Mouse (Mus musculus) midbrain, embryonic 12.5 days (tissue): ENCODE results near the gene Sod1. TPM values are rescaled to one million over a fixed set of nuclear protein-coding genes. Genes with fewer than 3 reads are reported as not detected.
A peak's percentile ranks its signal among the peaks of the same experiment; 100 is the strongest.

Source experiments
- ATAC-seq: fragments of 200-750 bp; cut with Nextera tagmentation; 2 replicates; pipeline ENCODE4 v1.8.0; 2017; ENCODE audit warnings: low read depth, moderate TSS enrichment, moderate library complexity; ENCODE audit not compliant: low FRiP score
- H3K27ac ChIP-seq: fragments of 300-500 bp; sonication (generic); replicated peaks from 2 replicates; pipeline ENCODE4 v1.5.1; 2016; ENCODE audit warnings: mild to moderate bottlenecking
- H3K27me3 ChIP-seq: fragments of 300-500 bp; sonication (generic); 2 replicates; pipeline ENCODE4 v1.6.1; 2016; ENCODE audit warnings: mild to moderate bottlenecking
- H3K36me3 ChIP-seq: fragments of 300-500 bp; sonication (generic); 2 replicates; pipeline ENCODE4 v1.6.1; 2016
- H3K4me1 ChIP-seq: fragments of 300-500 bp; sonication (generic); 2 replicates; pipeline ENCODE4 v1.6.1; 2016
- H3K4me2 ChIP-seq: fragments of 300-500 bp; sonication (generic); replicated peaks from 2 replicates; pipeline ENCODE4 v1.6.1; 2016; ENCODE audit warnings: mild to moderate bottlenecking, moderate library complexity
- H3K4me3 ChIP-seq: fragments of 300-500 bp; sonication (generic); 2 replicates; pipeline ENCODE4 v1.5.1; 2016; ENCODE audit warnings: mild to moderate bottlenecking
- H3K9ac ChIP-seq: fragments of 300-500 bp; sonication (generic); replicated peaks from 2 replicates; pipeline ENCODE4 v1.6.1; 2016; ENCODE audit warnings: mild to moderate bottlenecking, moderate library complexity
- H3K9me3 ChIP-seq: fragments of 300-500 bp; sonication (generic); 2 replicates; pipeline ENCODE4 v1.6.1; 2016; ENCODE audit warnings: mild to moderate bottlenecking
- WGBS: fragments of 180-500 bp; shearing (Covaris S2); methylation state at CpG from one replicate; pipeline ENCODE4 v1.1.7; 2016; 5-methylcytosine and 5-hydroxymethylcytosine counted together
- polyA plus RNA-seq: library from polyadenylated mRNA; unstranded; fragments of >200 nt; fragmentation: Nextera tagmentation; extraction: Ambion mirVana; gene quantifications from 2 replicates; pipeline ENCODE4 v1.2.1, GENCODE M21; 2016

Gene Sod1
- polyA plus RNA-seq, 1 experiment from 2014 or later = 759 TPM

DNA sequence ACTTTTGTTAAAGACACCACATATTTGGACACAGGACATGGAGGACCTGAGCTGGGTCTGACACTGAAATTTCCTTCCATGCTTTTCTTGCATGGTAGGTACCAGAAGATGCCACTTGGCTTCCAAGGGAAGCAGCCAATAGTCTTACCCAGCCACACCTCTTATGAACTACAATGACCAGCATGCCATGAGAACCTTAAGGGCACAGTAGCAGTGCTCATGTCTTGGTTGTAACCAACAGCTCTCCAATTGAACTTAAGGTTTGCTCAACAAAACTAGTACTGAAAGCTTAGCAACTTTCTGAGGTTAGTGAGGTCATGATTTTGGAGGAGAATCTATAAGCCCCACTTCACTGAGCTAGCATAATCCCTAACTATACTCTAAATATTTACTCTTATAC is 26.8 kb upstream of the Sod1 start:
- ATAC-seq = no peak
- Histone ChIP-seq H3K36me3 (no peaks in the 10 kb centered on the region), H3K4me1 (peaks cover 6% of the 10 kb centered on the region), H3K9me3 (no peaks in the 10 kb centered on the region), H3K4me2 (no peak overlapping the region), H3K27me3 (no peaks in the 10 kb centered on the region), H3K9ac (no peak overlapping the region), H3K4me3 (no peak overlapping the region), H3K27ac (no peak overlapping the region)

GRCm38 (mm10) chr16:90196688-90197240 is 23.8 kb upstream of the Sod1 start:
- no peaks in the 10 kb centered on the region for H3K9me3 ChIP-seq
- no peak overlapping the region for H3K4me3 ChIP-seq
- no peak overlapping the region for H3K9ac ChIP-seq
- peak overlapping the region; percentile 57; the same call in 1 of the 2 replicates for H3K4me2 ChIP-seq
- no peak for ATAC-seq
- H3K27ac ChIP-seq = no peak overlapping the region
- WGBS = 86% methylated on average over 7 of the region's 7 CpGs
- no peaks in the 10 kb centered on the region for H3K27me3 ChIP-seq
- H3K4me1 ChIP-seq = peaks cover 6% of the 10 kb centered on the region
- H3K36me3 ChIP-seq = no peaks in the 10 kb centered on the region

DNA sequence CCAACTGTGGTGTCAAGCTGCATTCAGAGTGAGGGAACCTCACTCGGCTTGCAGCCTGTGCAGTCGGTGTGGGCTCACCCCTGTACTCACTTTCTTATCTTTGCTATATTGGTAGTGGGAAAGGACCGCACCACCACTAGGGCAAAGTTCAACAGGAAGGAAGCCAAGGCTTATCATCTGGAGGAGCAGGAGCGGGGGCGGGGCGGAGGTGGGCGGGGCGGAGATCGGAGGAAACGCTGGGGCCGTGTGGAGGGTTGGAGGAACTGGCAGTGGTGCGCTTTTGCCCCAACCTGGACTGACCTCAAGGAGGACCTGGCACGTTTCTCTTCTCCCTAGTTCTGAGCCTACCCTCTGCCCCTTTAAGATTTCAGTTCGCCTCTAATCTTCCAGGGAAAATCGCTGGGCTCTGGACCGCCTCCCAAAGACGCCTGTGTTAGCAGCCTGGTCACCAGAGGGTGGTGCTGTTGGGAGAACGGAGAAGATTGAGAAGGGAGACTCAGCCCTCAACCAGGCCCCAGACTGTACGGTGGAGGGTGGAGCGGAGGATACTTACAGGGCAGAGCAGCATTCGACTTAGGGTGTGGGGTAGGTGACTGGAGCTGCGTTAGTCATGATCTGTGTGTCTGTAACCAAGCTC is 23.1 kb upstream of the Sod1 start:
- Histone ChIP-seq H3K9ac (peak overlapping the region; percentile 43), H3K4me3 (peak overlapping the region; percentile 44), H3K36me3 (no peaks in the 10 kb centered on the region), H3K9me3 (no peaks in the 10 kb centered on the region), H3K27me3 (no peaks in the 10 kb centered on the region), H3K27ac (no peak overlapping the region), H3K4me2 (peak overlapping the region; percentile 57), H3K4me1 (peaks cover 6% of the 10 kb centered on the region)
- peak; percentile 92 for ATAC-seq
- 1% methylated on average over 22 of the region's 22 CpGs for WGBS

GRCm38 (mm10) chr16:90198626-90199025 is 21.9 kb upstream of the Sod1 start:
- H3K9ac ChIP-seq = no peak overlapping the region
- no peaks in the 10 kb centered on the region for H3K27me3 ChIP-seq
- H3K9me3 ChIP-seq = no peaks in the 10 kb centered on the region
- H3K36me3 ChIP-seq = no peaks in the 10 kb centered on the region
- H3K4me1 ChIP-seq = peaks cover 6% of the 10 kb centered on the region
- ATAC-seq = no peak
- H3K4me3 ChIP-seq = no peak overlapping the region
- WGBS = 86% methylated on average over 6 of the region's 6 CpGs
- H3K27ac ChIP-seq = no peak overlapping the region
- no peak overlapping the region for H3K4me2 ChIP-seq

GRCm38 (mm10) chr16:90199174-90199573 is 21.4 kb upstream of the Sod1 start:
- Histone ChIP-seq H3K4me3 (no peak overlapping the region), H3K27ac (no peak overlapping the region), H3K9ac (no peak overlapping the region), H3K4me1 (peaks cover 6% of the 10 kb centered on the region), H3K36me3 (no peaks in the 10 kb centered on the region), H3K9me3 (no peaks in the 10 kb centered on the region), H3K4me2 (no peak overlapping the region), H3K27me3 (no peaks in the 10 kb centered on the region)
- 84% methylated on average over 10 of the region's 10 CpGs for WGBS
- ATAC-seq = no peak

DNA sequence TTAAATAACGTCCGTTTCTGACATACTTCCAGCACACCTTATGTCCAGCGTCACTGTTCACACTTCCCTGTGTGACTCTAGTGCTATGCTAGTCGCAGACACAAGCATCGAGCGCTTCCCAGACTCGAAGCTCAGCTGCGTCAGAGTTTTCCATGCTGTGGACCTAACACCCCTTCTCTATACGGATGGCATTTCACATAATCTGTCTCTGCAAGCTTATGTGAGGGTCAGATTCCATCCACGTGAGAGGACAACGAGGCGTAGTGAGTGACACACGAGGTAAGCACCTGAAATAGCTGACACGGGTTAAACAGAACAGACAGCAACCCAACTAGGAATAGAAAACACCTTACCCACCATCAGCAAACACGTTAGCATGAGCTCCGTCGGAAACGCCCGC is 18.4 kb upstream of the Sod1 start:
- H3K9me3 ChIP-seq = no peaks in the 10 kb centered on the region
- H3K27ac ChIP-seq = no peak overlapping the region
- H3K4me2 ChIP-seq = no peak overlapping the region
- WGBS = 78% methylated on average over 19 of the region's 19 CpGs
- no peaks in the 10 kb centered on the region for H3K36me3 ChIP-seq
- peaks cover 6% of the 10 kb centered on the region for H3K4me1 ChIP-seq
- H3K4me3 ChIP-seq = no peak overlapping the region
- H3K9ac ChIP-seq = no peak overlapping the region
- no peak for ATAC-seq
- no peaks in the 10 kb centered on the region for H3K27me3 ChIP-seq

- no peak overlapping the region for H3K4me3 ChIP-seq
- H3K27me3 ChIP-seq = no peaks in the 10 kb centered on the region
- WGBS = 88% methylated on average over 6 of the region's 6 CpGs
- no peak overlapping the region for H3K4me2 ChIP-seq
- H3K4me1 ChIP-seq = no peaks in the 10 kb centered on the region
- H3K9ac ChIP-seq = no peak overlapping the region
- H3K36me3 ChIP-seq = no peaks in the 10 kb centered on the region
- no peak overlapping the region for H3K27ac ChIP-seq
- H3K9me3 ChIP-seq = no peaks in the 10 kb centered on the region
- ATAC-seq = no peak
Measured at GRCm38 (mm10) chr16:90203226-90203962, 17.2 kb upstream of the Sod1 start.

DNA sequence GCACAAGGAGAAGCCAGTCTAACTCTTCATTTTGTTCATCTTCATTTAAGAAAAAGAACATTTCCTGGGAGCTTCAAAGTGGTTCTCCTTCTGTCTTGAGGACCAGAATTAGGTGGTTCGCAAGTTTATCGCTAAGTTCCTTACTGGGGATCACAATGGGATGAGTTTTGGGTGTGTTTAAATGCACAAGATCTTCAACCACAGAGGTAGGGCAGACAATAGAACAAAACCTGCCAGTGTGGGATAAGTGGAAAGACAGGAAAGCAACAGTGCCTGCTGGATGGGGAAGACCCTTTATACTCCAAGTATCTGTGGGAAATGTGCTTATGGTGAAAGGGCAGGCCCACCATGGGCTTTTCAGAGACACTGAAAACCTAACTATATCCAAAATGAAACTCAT is 15.7 kb upstream of the Sod1 start:
- Histone ChIP-seq H3K27ac (no peak overlapping the region), H3K4me2 (no peak overlapping the region), H3K9ac (no peak overlapping the region), H3K4me3 (no peak overlapping the region), H3K4me1 (no peaks in the 10 kb centered on the region), H3K9me3 (no peaks in the 10 kb centered on the region), H3K27me3 (no peaks in the 10 kb centered on the region), H3K36me3 (no peaks in the 10 kb centered on the region)
- 97% methylated on average over 2 of the region's 2 CpGs for WGBS
- ATAC-seq = no peak

DNA sequence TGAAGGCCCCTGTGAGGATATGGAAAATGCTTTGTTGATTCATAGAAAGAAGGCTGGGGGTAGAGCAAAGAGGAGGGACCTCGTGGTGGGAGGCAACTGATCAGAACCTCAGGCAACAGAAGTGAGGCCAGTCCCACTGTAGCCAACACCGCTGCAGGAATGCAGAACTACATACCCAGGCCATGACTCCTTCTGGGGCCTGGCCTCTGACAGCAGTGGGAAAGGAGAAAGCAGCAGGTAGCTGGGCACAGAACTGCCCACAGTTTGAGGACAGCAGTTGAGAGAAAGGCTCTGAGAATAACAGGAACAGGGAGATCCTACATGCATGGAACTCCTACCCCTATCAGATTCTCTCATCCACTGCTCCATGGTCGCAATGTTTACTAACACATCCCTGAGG is 11.6 kb upstream of the Sod1 start:
- H3K9ac ChIP-seq = no peak overlapping the region
- WGBS = 84% methylated on average over 3 of the region's 3 CpGs
- H3K4me3 ChIP-seq = no peak overlapping the region
- H3K4me1 ChIP-seq = no peaks in the 10 kb centered on the region
- H3K36me3 ChIP-seq = no peaks in the 10 kb centered on the region
- H3K4me2 ChIP-seq = no peak overlapping the region
- no peaks in the 10 kb centered on the region for H3K9me3 ChIP-seq
- H3K27ac ChIP-seq = no peak overlapping the region
- no peak for ATAC-seq
- no peaks in the 10 kb centered on the region for H3K27me3 ChIP-seq

DNA sequence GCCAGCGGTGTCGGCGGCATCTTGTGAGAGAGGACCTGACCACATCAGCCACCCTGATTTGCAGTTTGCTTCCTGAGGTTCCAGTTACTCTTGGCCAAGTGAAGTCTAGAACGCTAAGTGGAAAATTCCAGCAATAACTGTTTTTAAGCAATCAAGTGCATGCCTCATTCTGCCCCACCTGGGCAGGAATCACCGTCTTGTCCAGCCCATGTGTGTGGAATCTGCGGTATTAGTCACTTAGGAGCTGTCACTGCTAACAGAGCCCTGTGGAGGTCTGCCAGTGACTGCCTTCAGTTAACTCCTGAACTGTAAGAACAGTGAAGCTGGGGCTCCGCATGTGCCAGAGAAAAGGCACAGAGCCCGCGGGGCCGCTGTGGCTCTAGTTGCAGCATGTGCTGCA is 9.8 kb upstream of the Sod1 start:
- Histone ChIP-seq H3K4me1 (no peaks in the 10 kb centered on the region), H3K4me3 (no peak overlapping the region), H3K27me3 (no peaks in the 10 kb centered on the region), H3K9ac (no peak overlapping the region), H3K36me3 (no peaks in the 10 kb centered on the region), H3K27ac (no peak overlapping the region), H3K9me3 (no peaks in the 10 kb centered on the region), H3K4me2 (no peak overlapping the region)
- 90% methylated on average over 10 of the region's 10 CpGs for WGBS
- ATAC-seq = no peak

DNA sequence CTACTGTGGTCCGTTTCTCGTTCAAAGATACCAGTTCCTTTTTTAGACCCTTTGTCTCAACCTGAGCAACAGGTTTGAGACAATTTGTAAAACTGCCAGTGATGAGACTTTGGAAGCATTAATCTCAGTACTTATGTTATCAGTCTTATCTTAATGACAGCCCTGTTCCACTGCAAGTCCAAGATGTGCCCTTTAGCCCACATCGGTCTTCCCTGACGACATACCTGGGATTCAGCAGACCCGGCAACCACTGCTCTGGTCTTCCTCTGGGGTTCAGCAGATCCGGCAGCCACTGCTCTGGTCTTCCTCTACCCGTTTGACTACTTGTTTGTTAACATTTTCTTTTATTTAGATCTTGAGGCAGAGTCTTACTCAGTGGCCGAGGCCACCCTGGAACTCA is 8.8 kb upstream of the Sod1 start:
- Histone ChIP-seq H3K4me3 (no peak overlapping the region), H3K27me3 (no peaks in the 10 kb centered on the region), H3K4me1 (no peaks in the 10 kb centered on the region), H3K27ac (no peak overlapping the region), H3K4me2 (no peak overlapping the region), H3K36me3 (no peaks in the 10 kb centered on the region), H3K9me3 (no peaks in the 10 kb centered on the region), H3K9ac (no peak overlapping the region)
- 86% methylated on average over 8 of the region's 8 CpGs for WGBS
- ATAC-seq = no peak

- 82% methylated on average over 12 of the region's 12 CpGs for WGBS
- H3K4me2 ChIP-seq = no peak overlapping the region
- no peak overlapping the region for H3K9ac ChIP-seq
- no peak overlapping the region for H3K27ac ChIP-seq
- no peaks in the 10 kb centered on the region for H3K4me1 ChIP-seq
- peaks cover 3% of the 10 kb centered on the region; the same call in 1 of the 2 replicates for H3K27me3 ChIP-seq
- H3K9me3 ChIP-seq = no peaks in the 10 kb centered on the region
- no peaks in the 10 kb centered on the region for H3K36me3 ChIP-seq
- no peak for ATAC-seq
- no peak overlapping the region for H3K4me3 ChIP-seq
Measured at GRCm38 (mm10) chr16:90213477-90214339, 6.8 kb upstream of the Sod1 start.
